Mouse (Mus musculus) monocyte, adult 5-6 weeks (primary cell): ENCODE results near the gene Tmem9. TPM values are rescaled to one million over a fixed set of nuclear protein-coding genes. Genes with fewer than 3 reads are reported as not detected.

Source experiments
- ATAC-seq: fragments of 153-309, 156-312 bp; replicated peaks from 2 replicates; pipeline ENCODE4 v1.8.0; 2017; ENCODE audit warnings: mild to moderate bottlenecking; ENCODE audit not compliant: low TSS enrichment, insufficient number of reproducible peaks, severe bottlenecking, poor library complexity, low FRiP score
- total RNA-seq: library from RNA; stranded (forward); fragments of 200-1000, 200-491, 200-594 nt; gene quantifications from 3 replicates; pipeline ENCODE4 v1.2.3, GENCODE M21; 2017

Tmem9 gene
- total RNA-seq = 1.6 to 7.8 TPM (median 2.7 TPM) in 3 replicates

GRCm38 (mm10) chr1:136007211-136008158 lies at the start of gene Tmem9:
Gene Tmem9 (plus strand): TSS chr1:136008150.
- peak; percentile 92 for ATAC-seq

- ATAC-seq = no peak
Observed at GRCm38 (mm10) chr1:135958483-135958882, 49.5 kb upstream of the Tmem9 start.

- ATAC-seq = no peak
Observed at GRCm38 (mm10) chr1:135963177-135963576, 44.8 kb upstream of the Tmem9 start.

- ATAC-seq = no peak
Observed at GRCm38 (mm10) chr1:135964561-135964960, 43.4 kb upstream of the Tmem9 start.

GRCm38 (mm10) chr1:135967739-135968138 lies 40.2 kb upstream of the Tmem9 start:
- no peak for ATAC-seq

- ATAC-seq = no peak
Observed at GRCm38 (mm10) chr1:135970486-135970885, 37.5 kb upstream of the Tmem9 start.

DNA sequence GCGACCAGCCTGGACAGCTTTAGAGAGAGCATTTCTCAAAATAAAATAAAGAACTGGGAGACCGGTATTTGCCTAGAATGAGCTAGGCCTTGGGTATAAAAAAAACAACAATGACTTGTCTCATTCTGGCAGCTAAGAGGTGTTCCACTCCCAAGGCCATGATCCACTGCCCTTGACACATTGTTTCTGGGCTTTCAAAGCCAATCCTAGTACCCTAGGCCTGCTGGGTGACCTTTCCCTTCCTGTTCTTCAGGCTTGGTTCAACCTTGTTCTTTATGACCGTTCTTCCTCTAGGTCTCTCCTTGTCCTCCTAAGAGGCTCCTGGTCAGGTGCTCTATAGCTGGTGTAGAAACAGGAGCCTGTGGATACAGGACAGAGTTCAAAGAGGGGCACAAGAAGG lies 35.4 kb upstream of the Tmem9 start:
- no peak for ATAC-seq

- ATAC-seq = no peak
Observed at GRCm38 (mm10) chr1:135984105-135984504, 23.8 kb upstream of the Tmem9 start.

- ATAC-seq = no peak
Observed at GRCm38 (mm10) chr1:135989876-135990275, 18.1 kb upstream of the Tmem9 start.

DNA sequence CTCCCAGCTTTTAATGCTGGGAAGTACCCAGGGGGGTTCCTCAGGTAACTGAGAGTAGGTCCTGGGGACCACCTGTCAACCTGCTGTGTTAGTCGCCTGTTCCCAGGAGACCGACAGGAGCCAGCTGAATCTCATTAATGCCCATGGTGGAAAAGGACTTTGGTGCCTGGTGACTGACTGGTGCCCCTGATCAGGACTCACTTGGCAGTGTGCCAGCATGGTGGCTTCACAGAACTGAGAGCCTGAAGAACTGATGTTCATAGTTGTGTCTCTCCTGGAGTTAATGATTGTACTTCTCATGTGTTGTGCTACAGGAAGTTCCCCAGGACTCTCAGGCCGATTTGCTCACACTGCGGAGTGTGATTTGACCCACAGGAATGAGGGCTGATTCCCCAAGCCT lies 14.5 kb upstream of the Tmem9 start:
- no peak for ATAC-seq

DNA sequence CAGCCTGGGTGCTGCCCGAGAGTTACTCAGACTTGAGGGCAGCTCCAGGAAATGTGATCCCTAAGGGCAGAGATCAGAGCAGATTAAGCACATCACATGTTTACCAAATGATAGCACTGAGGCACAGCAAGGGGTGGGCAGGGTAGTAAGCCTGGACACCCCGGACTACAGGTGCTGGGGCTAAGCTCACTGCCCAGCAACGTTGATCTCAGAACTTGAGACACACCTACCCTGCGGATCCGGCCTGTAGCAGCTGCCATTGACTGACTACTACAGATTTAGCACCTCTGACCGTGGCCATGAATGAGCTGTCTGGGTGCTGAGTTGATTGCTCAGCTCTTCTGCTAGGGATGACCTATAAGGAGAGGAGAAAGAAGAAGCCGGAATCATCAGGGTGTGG lies 10.4 kb upstream of the Tmem9 start:
- no peak for ATAC-seq

GRCm38 (mm10) chr1:135999720-136000287 lies 8.1 kb upstream of the Tmem9 start:
- ATAC-seq = no peak

DNA sequence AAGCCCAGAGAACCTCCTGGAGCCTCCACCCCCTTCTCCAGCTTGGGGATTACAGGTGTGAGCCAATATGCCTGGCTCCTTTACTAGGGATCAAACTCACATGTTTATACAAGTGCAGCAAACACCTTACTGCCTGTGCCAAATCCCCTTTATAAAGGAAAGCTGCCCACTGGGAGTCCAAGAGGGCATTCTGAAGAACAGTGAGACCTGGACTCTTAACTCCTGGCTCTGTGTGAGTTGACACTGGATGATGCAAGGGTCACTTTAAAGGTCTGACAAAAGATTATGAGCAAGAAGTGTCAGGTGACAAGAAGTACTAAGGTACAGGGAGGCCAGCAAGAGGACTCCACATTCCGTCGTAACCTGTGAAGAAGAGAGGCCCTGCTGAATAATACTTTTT lies 6.5 kb upstream of the Tmem9 start:
- ATAC-seq = no peak

DNA sequence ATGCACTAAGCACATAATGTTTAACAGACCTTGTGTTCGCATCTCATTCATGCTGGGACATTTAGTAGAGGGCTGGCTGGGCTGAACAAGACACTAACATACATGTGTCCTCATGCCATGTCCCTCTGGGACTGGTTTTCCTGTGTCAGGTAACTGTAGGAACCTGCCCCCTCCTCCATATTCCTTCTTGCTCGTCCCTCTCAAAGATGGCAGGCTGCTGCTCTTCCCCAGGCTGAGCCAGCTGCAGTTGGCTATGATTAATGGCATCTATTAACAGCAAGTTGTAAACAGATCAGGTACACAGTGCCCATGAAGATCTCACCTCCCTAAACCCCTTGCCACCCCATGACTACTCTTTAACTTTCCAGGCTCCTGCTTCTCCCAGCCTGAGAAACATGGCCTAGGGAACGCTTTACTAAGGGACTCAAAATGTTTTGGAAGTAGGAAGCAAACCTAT lies 1.6 kb upstream of the Tmem9 start, which contains the start of gene Igfn1:
Gene Igfn1, minus strand, starts transcription at position 51 of the 457 bp plus-strand sequence.
- ATAC-seq = no peak

GRCm38 (mm10) chr1:136008159-136008533 lies 196 bp downstream of the Tmem9 start:
- ATAC-seq = 0 out of 2 replicates have a peak, but pooled peaks have one; percentile 27

GRCm38 (mm10) chr1:136010247-136010646 lies 2.3 kb downstream of the Tmem9 start:
- no peak for ATAC-seq

GRCm38 (mm10) chr1:136013513-136013912 lies 5.6 kb downstream of the Tmem9 start:
- ATAC-seq = no peak

DNA sequence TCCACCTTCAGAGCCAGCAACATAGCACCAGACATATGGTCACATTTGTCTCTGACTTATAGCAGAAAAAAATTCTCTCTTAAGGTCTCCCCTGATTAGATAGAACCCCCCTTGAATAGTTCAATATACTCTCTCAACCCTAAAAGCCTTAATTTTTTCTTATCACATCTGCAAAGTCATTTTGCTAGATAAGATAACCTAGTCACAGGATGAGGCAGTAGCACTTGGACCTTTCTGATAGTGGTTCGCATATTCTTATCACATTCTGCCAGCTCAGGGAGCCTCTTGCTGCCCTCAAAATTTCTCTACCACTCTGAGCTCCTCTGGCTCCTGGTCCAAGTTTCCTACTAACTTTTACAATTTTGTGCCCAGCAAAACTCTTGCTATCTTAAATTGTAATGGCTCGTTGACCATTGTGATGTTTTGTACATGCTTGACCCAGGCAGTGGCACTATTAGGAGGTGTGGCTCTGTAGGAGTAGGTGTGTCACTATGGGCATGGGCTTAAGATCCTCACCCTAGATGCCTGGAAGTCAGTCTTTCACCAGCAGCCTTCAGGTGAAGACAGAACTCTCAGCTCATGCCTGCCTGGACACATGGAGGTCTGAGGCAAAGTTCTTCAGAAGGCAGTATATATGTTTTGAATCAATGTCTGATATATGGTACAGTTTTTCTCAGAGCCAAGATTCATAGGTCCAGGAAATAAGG lies 7.0 kb downstream of the Tmem9 start:
- no peak for ATAC-seq

DNA sequence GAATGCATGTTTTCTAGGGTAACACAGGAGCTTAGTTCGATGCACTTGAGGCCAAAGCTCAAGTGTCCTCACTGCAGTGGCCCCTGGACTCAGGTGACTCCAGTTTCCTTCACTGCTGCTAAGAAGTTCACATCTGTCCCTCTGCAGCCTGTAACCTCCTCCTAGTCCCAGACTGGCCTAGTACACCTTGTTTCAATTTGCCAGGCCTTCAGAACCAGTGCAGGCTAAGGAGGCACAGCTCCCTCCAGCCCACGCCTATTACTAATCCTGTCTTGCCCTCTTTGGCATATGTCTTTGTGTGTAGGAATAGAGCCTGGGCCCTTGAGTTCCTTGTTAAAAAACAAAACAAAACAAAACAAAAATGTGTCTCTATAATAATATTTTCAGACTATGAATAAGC lies 9.4 kb downstream of the Tmem9 start:
- no peak for ATAC-seq
